Mouse (Mus musculus): ENCODE measurements at regions not wholly inside any gene's neighbourhood (a gene's known extent, or its start where the extent isn't known, plus 50 kb on each side); places are given as distances from the start of the nearest gene placed in this dataset.

DNA sequence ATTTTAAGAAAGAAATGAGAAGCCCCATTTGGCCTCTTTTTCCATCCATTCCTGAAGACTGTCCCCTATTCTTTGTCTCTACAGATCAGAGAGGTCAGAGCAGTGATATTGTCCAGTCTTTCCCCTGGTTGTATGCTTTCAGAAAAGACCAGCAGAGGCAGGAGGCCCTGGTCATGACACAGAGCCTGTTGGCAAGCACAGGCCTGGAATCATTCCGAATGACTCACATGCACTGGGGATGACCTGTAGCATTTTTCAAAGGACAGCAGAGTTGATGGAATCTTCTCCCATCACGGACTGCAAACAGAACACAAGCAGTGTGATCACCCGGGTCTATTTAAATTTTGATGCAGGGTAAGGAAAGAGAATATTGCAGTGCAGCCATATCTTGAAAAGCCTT lies 50.2 kb upstream of the Nxt1 start:
- DNase-seq (ENCODE audit: low spot score in 2 of 2): no peak

DNA sequence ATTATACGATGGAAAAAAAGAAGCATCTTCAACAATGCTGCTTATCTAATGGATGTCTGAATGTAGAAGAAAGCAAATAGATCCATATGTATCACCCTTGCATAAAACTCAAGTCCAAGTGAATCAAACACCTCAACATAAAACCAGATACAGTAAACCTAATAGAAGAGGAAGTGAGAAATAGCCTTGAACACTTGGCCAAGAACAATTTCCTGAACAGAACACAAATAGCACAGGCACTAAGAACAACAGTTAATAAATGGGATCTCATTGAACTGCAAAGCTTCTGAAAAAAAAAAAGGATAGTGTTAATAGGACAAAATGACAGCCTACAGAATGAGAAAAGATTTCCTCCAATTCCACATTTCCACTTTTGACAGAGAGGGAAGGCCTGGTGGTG lies 60.5 kb upstream of the Nxt1 start:
- DNase-seq (ENCODE audit: low spot score in 2 of 2): no peak

DNA sequence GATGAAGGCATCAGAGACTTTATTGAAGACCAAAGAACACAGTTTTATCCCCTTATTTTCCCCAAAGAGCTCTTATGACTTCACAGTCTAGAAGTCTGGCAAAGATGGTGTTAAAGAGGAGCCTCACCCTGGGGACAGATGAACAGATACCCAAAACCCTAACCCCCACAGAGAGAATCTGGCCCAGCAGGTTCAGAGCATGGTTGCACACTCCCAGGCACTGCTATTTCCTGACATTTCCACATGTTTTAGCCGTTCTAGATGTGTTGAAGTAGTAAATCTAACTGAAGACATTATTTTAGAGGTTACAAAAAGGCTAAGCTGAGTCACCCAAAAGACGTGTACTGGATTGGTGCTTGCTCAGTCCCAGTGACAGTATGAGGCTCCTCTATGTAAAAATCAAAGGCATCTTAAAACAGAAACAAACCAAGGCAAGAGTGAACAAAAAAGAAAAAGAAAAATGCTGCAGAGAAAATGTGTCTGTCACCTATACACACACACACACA lies 66.9 kb upstream of the Nxt1 start:
- no peak for DNase-seq (ENCODE audit: low spot score in 2 of 2)

DNA sequence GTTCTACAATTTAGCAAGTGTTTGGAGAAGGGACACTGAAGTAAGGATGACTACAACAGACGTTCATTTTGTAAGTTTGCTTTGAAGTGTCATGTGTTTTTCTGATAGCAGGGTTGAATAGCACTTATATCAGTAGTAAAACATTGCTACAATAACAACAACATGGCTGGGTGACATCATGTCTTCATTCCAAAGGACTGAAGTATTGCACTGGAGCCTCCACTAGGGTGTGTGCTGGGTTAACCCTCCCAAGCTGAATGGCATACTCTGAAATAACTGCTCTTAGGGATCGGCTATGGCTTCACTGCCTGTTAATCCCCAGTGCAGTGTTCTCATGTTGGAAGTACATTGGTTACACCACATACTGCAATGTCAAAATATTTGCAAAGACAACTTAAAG lies 68.5 kb upstream of the Nxt1 start:
- DNase-seq (ENCODE audit: low spot score in 2 of 2): no peak

DNA sequence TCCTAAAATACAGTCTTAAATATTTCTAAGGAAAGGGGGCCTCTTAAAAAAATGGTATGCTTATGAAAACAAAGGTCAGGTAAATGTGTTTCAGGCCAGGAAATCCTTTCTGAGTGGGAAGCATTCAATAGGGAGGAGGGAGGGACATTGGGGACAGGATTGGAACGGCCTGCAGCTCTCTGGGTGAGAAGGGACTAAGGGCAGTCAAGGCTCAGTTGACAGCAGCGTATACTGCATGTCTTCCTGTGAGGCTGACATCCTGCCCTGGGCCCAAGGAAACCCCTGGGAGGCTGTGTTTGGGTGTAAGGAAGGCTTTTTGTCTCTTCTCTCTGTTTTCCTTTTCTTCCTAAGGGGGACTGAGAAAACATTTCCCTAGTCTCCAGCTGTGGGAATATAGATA lies 69.1 kb upstream of the Nxt1 start:
- DNase-seq (ENCODE audit: low spot score in 2 of 2): no peak

DNA sequence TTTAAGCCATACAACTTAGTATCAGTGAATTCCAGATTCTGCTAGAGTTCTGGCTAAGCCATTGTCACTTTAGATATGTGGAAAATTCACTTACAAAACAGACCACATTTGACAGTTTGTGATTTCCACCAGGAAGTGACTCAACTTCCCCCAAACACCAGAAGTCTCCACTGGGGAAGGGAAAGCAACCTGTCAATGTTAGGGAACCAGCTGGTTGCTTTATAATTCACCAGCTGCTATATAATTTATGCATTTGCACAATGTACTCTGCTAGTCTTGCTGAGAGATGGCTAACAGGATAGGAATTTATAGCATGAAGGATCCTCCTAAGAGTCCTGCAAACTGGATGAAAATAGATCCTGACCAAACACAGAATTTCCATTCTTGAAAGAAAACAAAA lies 72.9 kb upstream of the Nxt1 start:
- no peak for DNase-seq (ENCODE audit: low spot score in 2 of 2)

DNA sequence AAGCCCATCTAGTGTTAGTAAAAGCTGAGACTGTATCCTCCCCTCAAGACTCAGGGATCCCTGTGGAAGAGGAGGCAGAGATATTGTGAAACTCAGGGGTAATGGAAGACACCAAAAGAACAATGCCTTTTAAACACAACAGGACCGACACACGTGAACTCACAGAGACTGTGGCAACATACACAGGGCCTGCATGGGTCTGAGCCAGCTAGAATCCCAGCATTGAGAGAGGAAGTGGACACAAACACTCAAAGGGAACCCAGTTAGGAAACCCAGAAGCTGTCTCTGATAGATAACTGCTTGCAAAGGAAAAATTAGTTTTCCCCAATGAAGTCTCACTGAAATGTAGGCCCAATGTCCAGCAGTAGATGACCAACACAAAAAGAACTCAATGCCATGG lies 75.4 kb upstream of the Nxt1 start:
- no peak for DNase-seq (ENCODE audit: low spot score in 2 of 2)

DNA sequence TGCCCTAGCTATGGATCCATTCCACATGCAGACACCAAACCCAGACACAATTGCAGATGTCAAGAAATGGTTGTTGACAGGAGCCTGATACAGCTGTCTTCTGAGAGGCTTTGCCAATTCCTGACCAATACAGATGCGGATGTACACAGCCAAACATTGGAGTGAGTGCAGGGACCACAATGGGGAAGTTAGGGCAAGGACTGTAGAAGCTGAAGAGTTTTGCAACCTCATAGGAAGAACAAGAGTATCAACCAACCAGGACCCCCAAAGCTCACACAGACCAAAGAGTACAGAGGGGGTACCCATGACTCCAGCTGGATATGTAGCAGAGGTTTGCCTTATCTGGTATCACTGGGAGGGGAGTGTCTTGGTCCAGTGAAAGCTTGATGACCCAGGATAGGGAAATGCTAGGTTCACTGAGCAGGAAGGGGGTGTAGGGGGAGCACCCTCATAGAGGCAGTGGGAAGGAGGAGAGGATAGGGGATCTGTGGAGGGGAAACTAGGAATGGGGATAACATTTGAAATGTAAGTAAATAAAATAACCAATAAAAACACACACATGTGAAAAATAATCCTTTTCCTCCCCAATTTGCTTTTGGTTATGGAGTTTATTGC lies 86.6 kb upstream of the Nxt1 start:
- DNase-seq (ENCODE audit: low spot score in 2 of 2): no peak

DNA sequence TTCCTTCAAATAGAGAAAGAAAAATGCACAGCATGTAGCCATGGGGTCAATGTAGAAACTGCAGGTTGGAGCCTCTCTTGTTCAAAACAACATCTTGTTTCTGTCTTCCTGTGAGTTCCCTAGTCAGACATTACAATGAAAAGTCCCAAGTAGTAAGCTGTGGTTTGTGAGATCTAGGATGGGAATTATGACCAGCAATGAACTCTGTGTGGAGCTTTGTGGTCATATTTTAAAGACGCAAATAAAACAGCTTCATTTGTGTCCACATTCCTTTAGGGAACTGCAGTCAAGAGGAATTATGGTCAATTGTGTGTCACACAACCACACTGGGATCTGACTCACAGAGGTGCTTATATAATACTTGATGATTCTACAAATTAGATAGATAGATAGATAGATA lies 90.2 kb upstream of the Nxt1 start:
- no peak for DNase-seq (ENCODE audit: low spot score in 2 of 2)

DNA sequence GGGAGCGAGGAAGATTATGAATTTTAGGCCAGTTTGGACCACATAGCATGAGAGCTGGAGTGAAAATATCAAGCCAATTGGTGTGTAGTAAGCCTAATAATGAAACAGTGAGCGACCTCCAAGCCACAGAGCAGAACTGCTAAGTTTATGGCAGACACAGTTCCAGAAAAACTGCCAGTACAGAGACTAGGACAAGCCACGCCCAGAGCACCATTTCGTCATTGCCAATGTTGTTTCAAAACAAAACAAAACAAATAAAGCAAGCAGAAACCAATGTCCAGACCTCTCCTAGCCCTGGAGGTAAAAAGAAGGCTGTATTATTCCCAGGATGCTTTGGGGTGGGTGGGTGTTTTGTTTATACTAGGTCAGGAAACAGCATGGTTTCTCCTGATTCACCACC lies 90.7 kb upstream of the Nxt1 start:
- no peak for DNase-seq (ENCODE audit: low spot score in 2 of 2)

DNA sequence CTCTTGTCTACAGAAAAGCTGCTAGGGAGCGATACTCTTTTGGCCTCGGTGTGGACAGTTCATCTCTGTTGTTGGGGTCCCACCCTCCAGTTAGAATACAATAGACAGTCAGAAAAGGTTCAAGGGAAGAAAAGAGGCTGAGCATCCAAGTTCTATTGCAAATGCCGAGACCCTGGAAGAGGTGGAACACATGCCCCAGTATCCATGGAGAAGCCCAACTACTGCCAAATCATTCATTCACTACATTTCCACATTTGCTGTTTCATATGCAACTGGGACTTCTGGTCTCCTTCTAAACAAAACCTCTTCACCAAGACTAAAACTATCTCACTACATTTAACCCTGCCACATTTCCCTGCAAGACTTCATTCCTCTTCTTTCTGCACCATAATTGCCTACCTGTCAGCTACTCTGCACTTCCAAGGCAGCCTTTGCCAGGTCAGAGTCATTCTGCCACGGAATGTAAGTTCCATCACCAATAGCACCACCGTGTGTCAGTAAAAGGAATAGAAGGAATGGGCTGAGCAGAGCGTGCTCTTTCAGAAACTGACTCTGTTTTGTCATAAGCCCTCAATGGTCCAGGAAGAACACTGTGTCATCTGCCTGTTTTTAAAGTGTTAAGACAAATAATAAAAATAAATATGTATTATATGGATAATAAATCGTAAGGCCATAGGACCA lies 92.0 kb upstream of the Nxt1 start:
- no peak for DNase-seq (ENCODE audit: low spot score in 2 of 2)

DNA sequence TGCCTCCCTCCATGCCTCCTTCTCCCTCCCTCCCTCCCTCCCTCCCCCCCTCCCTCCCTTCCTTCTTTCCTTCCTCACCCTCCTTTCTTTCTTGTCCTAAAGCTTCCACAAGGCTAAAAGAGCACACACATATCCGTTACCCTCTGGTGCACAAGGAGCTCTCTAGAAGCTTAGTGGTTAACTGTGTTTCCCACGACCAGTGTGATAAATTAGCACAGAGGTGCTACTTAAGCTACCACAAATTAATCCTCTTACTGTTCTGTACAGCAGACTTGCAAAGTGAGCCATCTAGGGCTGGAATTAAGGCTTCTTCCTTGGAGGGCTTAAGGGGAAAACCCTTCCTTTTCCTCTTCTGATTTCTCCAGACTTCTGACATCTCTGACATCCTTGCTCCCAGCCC lies 92.8 kb upstream of the Nxt1 start:
- no peak for DNase-seq (ENCODE audit: low spot score in 2 of 2)

DNA sequence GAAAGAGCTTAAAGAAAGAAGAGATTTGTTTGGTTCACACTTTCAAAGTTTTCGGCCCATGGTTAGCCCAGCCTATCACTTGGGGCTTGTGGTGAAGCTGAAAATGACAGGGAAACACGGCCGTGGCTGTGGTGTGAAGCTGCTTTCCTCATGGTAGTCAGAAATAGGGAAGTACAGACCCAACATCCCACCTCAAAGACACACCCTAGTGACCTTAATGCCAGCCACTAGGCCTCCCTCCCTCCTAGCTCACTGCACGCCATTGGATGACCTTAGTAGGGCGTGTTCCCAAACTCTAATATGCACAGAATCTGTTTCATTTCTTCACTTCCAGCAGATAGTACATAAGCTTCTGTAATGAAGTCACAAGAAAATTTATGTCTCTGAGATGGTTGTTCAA lies 93.4 kb upstream of the Nxt1 start:
- no peak for DNase-seq (ENCODE audit: low spot score in 2 of 2)

DNA sequence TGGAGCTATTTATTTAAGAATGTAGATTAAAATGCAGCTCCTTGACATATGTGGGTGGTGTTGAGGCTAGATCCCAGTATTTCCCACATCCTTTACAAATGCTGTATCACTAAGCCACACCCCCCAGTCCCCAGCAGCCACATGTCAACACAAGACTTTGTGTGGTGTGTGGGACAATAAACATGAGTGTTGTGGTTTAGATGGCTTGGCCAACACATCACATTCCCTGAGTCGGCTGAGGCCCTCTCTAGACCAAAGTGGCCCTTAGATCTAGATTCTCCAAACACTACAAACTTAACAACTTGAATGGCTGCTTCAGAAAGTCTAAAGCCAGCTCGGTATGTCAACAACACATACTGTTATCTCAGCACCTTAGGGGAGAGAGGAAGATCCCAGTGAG lies 94.2 kb upstream of the Nxt1 start:
- DNase-seq (ENCODE audit: low spot score in 2 of 2): no peak

DNA sequence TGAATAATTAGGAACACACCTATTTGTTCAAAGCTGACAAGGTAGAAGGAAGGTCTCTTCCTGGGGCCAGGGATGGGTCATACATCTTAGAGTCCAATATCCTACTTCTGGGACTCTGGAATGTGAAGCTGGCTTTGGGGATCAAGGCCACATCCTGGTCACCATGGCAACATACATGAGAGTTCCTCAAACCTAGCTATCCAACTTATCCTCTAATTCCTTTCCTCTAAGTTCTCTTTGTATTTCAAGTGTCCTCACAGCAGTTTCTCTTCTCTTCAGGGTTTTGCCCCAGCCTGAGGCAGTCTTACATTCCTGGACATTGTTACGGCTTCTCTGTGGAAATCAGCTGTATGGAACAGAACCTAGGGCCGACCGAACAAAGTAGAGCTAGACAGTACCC lies 97.0 kb upstream of the Nxt1 start:
- no peak for DNase-seq (ENCODE audit: low spot score in 2 of 2)

DNA sequence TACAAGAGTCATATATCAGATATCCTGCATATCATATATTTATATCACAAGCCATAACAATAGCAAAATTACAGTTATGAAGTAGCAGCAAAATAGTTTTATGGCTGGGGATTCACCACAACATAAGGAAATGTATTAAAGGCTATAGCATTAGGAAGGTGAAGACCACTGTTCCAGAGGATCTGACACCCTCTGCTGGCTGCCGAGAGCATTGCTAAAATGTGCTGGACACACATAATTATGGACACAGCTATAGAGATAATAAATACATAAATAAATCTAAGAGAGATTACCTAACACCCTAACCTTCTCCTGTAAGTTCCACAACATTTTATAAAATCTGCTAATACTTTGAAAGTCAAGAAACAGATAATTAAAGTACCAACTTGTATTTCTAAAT lies 100.2 kb upstream of the Nxt1 start:
- peak; percentile 30 to 55 for DNase-seq (ENCODE audit: low spot score in 2 of 2)

DNA sequence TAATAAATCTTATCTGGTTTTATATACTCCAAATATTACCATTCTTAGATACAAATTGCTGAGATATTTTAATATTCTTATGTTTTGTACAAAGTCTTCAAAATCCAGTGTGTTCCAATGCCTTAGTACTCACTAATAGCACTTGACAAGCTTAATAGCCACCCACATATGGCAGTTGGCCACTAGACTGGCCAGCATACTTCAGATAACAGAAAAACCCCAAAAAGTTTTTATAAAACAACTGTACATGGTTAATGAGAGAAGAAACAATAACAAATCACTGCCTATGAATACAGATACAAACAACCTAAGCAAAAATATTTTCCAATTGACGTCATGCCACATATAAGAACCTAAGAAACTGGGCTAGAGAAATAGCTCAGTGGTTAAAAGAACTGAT lies 100.8 kb upstream of the Nxt1 start:
- no peak for DNase-seq (ENCODE audit: low spot score in 2 of 2)

DNA sequence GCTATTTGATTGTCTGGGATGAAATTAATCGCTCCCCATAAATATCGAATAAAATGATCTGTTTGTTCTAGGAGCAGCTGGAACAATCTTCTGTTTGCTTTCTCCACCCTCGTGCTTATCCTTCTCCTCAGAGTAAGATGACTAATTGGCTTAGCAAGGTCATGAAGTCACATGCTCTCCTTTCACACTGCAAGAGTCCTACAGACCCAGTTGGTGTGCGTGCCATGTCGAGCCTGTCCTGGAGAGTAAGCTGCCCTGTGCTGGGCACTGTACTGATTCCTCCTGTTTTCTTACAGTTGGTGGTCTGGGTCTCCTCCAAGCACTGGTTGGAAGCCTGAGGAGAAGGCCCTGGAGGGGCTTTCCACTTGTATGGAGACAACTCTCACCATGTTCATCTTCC lies 101.4 kb upstream of the Nxt1 start:
- no peak for DNase-seq (ENCODE audit: low spot score in 2 of 2)

DNA sequence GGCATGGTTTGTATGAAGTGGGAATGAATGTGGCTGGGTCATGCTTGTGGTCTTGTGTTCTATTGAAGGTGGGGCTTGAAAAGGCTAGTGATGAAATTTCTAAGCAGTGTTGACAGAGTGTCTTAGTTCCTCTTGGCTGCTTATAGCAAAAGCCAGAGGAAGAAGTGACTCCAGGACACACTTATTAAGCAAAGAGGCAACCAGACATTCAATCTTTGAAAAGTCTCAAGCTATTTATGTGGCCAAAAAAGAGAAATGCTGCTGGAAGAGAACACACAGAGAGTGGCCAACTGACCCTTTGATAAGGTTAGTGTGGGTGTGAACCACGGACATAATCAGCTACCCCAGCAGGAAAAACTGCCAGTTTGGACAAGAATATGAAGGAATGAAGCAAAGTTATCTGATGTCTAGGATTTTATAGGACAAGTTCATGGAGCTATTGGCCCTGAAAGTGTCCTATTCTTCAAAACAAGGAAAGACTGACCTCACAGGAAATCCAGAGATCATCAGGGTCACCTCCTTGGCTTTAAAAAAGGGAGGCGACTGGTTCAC lies 104.4 kb upstream of the Nxt1 start:
- no peak for DNase-seq (ENCODE audit: low spot score in 2 of 2)

DNA sequence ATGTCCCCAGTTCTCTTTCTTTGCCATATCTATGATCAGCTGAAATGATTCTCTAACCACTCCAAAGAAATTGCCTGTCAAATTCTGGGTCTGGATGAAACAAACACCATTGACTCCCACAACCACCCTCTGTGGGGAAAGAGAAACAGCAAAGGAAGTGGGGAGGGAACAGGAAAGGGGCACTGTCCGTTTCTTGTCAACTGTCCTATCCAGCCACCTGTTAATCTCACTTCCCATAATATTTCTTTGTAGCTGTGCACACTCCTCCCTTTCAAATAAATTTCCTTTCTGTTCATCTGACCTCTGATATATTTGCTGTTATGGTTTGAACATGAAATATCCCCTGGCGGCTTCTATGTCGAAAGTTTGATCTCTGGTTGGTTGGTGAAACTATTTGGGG lies 109.0 kb upstream of the Nxt1 start:
- no peak for DNase-seq (ENCODE audit: low spot score in 2 of 2)

DNA sequence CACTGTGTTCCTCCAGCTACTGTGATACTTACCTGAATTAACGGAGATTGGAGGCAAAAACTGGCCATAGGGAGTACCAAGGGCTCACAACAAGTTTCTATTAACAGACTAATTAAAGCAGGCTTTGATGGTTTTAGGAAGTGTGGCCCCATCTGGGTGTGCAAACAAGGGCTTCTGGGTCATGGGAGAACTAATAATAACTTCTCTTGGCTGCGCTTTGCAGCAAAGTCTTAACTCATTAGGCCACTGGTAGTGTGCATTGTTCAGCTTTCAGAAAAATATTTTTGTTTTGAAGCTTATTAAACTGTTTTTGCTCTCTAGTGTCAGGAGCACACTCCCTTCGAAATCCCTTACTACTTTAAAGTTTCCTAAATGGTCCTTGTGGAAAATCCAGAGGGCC lies 110.4 kb upstream of the Nxt1 start:
- no peak for DNase-seq (ENCODE audit: low spot score in 2 of 2)

DNA sequence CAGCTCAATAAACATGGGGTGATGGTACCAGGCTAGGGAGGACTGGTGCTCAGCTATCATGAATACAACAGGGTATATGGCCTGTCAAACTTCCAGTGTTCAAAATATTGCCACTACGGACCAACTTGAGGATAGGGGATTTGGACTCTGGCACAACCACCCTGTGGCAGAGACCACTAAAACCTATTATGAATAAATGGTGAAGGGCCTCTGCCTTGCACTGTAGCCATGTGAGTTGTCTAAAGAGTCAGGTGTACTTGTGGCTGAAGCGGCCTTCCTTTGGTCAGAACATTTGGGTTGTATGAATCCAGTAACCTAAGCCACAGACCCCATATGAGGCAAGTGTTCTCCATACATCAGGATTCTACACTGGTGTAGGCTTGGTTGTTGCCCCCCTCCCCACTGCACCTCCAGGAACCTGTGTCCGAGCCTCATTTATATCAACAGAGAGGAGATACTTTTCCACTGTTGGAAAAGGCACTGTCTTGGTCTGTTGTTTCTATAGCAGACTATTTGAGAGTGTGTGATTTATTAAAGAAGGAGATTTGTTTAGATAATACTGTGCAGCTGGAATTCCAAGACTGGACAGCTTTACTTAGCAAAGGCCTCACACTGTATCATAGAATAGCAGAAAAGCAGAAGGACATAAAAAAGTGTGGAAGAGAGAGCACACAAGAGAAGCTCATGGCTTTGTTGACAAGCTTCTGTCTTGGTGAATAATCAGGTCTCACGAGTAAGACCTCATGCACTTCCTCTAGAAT lies 112.2 kb upstream of the Nxt1 start:
- no peak for DNase-seq (ENCODE audit: low spot score in 2 of 2)

DNA sequence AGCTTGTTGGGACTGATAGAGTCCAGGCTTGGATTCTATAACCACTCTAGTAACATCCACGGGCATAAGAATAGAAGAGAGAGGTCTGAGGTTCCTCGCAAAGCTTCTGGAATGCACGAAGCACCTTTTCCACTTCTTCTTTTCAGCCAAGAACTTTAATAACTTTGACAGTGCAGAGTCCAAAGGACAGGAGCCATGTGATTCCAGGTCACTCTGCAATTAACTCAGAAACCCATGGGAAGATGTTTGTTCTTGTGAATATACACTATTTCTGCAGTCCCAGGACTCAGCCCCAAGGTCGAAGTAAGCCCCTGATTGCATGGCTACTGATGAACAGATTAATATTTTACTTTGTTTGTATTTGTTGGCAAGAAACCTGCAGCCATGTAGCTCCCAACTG lies 113.0 kb upstream of the Nxt1 start:
- no peak for DNase-seq (ENCODE audit: low spot score in 2 of 2)
